Mouse (Mus musculus) E14TG2a.4 (cell line): ENCODE results near the gene Nodal.

Experiments
- CTCF ChIP-seq: conservative IDR thresholded peaks from 2 replicates; pipeline ENCODE4 v1.5.1; 2014; ENCODE audit warnings: low read length
- NANOG ChIP-seq: IDR thresholded peaks from 2 replicates; pipeline ENCODE4 v1.6.1; 2014; ENCODE audit warnings: borderline replicate concordance, low read length, mixed read lengths

- TF ChIP-seq NANOG (no peak), CTCF (peak; percentile 34)
Observed at GRCm38 (mm10) chr10:61415240-61415639, 2.5 kb upstream of the Nodal start.
